Mouse (Mus musculus) lung, adult 2 months (tissue): ENCODE data around the gene Klhl12.

ENCODE experiments used
- CTCF ChIP-seq: fragments of 200-500 bp; IDR thresholded peaks from 2 replicates; pipeline ENCODE4 v1.5.1; 2011; ENCODE audit warnings: mild to moderate bottlenecking, low read length, control low read depth; ENCODE audit not compliant: insufficient read depth
- POLR2A ChIP-seq: fragments of 200-500 bp; IDR thresholded peaks from 2 replicates; pipeline ENCODE4 v1.6.1; 2011; ENCODE audit warnings: low read depth, mild to moderate bottlenecking, control low read depth, low read length, borderline replicate concordance; ENCODE audit errors: extremely low read depth

GRCm38 (mm10) chr1:134530618-134531017 is 75.3 kb downstream of the Klhl12 start:
- no peak for TF ChIP-seq CTCF
- no peak for TF ChIP-seq POLR2A
